Mouse (Mus musculus) bone marrow, adult 2 months (tissue): Measurements from ENCODE around the gene S1pr4. TPM values are rescaled to one million over a fixed set of nuclear protein-coding genes. Genes with fewer than 3 reads are reported as not detected.
A peak's percentile ranks its signal among the peaks of the same experiment; 100 is the strongest.

Experiments used
- H3K27ac ChIP-seq: fragments of 200-500 bp; 2 replicates; pipeline ENCODE4 v1.5.1; 2012; ENCODE audit warnings: low read depth, mild to moderate bottlenecking, control low read depth, inconsistent platforms, low read length; ENCODE audit not compliant: control insufficient read depth, poor library complexity, insufficient read depth
- H3K4me1 ChIP-seq: fragments of 200-500 bp; 2 replicates; pipeline ENCODE4 v1.6.1; 2011; ENCODE audit warnings: low read length; ENCODE audit not compliant: control insufficient read depth, insufficient read depth
- H3K4me3 ChIP-seq: fragments of 200-500 bp; replicated peaks from 2 replicates; pipeline ENCODE3; 2011; ENCODE audit warnings: mild to moderate bottlenecking, low read depth, low read length, control low read depth; ENCODE audit not compliant: control insufficient read depth
- CTCF ChIP-seq: fragments of 200-500 bp; IDR thresholded peaks from 2 replicates; pipeline ENCODE4 v1.5.1; 2011; ENCODE audit warnings: low read length, control low read depth; ENCODE audit not compliant: control insufficient read depth, insufficient read depth
- POLR2A ChIP-seq: fragments of 200-500 bp; IDR thresholded peaks from 2 replicates; pipeline ENCODE4 v1.6.1; 2011; ENCODE audit warnings: low read depth, mild to moderate bottlenecking, control low read depth, low read length, borderline replicate concordance; ENCODE audit not compliant: control insufficient read depth
- WGBS: fragments of 180-500 bp; shearing (Covaris S2); methylation state at CpG from one replicate; pipeline ENCODE4 v1.1.7; 2018; 5-methylcytosine and 5-hydroxymethylcytosine counted together
- polyA plus RNA-seq: library from polyadenylated mRNA; stranded (reverse); fragments of >200 nt; gene quantifications from 2 replicates; pipeline ENCODE4 v1.2.4, GENCODE M21; 2011; ENCODE audit warnings: low replicate concordance; ENCODE audit not compliant: missing spikeins, insufficient read depth, insufficient read length

Gene S1pr4
- polyA plus RNA-seq, 1 experiment = 15.8 TPM

GRCm38 (mm10) chr10:81513798-81514197 lies 13.9 kb upstream of the S1pr4 start:
- Histone ChIP-seq H3K27ac (no peak overlapping the region), H3K4me1 (peaks cover 5% of the 10 kb centered on the region), H3K4me3 (no peak overlapping the region)
- TF ChIP-seq POLR2A = no peak
- no peak for TF ChIP-seq CTCF
- 90% methylated on average over 5 of the region's 5 CpGs for WGBS

DNA sequence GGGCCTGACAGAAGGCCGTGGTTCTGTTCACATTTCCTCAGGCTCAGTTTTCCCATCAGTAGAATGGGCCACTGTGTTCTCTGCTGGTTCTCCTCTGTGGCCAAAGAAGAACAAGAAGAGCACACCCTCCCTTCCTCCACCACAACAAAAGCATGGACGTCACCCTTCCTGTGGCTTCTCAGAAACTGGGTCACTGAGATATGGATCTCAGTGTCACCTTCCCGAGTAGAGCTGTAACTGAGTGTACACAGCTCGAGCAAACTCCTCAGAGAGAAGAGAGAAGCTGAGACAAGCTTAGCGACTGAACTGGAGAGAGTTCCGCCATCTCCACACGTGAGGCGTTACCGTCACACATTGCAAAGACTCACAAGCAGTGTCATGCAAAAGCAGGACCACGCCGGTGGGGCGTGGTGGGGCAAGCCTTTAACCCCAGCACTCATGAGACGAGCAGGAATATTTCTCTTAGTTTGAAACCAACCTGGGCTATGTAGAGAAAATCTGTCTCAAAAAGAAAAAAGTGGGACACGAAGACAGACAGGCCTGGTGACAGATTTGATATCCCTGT lies 10.4 kb upstream of the S1pr4 start:
- no peak for TF ChIP-seq CTCF
- TF ChIP-seq POLR2A = no peak
- Histone ChIP-seq H3K27ac (no peak overlapping the region), H3K4me3 (no peak overlapping the region), H3K4me1 (no peaks in the 10 kb centered on the region)
- 72% methylated on average over 14 of the region's 14 CpGs for WGBS

DNA sequence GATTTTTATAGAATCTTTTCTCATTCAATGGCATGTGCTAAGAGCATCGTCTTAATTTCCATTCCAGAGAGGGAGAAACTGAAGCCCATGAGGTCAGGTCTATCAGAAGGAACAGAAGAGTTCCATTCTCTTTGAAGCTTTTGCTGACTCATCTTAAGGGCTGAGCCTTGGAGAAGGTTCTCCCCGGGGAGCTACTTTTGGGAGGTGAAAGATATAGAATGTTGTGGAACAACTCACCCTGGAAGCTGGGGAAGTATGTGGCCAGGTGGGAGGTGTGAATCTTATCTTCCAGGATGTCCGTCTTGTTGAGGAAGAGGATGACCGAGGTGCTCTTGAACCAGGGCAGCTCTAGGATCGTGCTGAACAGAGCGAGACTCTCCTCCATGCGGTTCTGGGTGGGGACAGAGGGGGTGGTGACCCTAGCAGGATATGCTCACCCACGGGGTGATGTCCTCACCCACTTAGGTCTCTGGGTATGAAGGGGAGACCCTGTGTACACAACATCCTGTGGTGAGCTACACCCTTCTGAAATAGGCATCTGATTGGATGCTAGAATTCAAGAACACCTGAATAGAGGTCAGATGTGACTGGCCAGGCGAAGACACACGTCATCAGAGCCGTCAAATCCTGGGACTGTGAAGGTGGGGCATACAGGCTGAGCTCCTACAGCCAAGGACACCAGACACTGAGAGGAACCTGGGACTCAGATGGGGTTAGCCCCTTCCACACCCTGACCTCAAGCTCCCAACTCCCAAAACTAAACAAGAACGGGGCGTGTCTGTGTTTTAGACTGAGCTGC lies 8.0 kb upstream of the S1pr4 start:
- TF ChIP-seq CTCF (no peak), POLR2A (no peak)
- no peaks in the 10 kb centered on the region for H3K4me1 ChIP-seq
- H3K27ac ChIP-seq = no peak overlapping the region
- 79% methylated on average over 13 of the region's 13 CpGs for WGBS
- H3K4me3 ChIP-seq = no peak overlapping the region

GRCm38 (mm10) chr10:81507095-81507494 lies 7.2 kb upstream of the S1pr4 start:
- 79% methylated on average over 6 of the region's 6 CpGs for WGBS
- no peak overlapping the region for H3K27ac ChIP-seq
- TF ChIP-seq CTCF = no peak
- TF ChIP-seq POLR2A = no peak
- no peak overlapping the region for H3K4me3 ChIP-seq
- peaks cover 1% of the 10 kb centered on the region; the same call in 1 of the 2 replicates for H3K4me1 ChIP-seq

DNA sequence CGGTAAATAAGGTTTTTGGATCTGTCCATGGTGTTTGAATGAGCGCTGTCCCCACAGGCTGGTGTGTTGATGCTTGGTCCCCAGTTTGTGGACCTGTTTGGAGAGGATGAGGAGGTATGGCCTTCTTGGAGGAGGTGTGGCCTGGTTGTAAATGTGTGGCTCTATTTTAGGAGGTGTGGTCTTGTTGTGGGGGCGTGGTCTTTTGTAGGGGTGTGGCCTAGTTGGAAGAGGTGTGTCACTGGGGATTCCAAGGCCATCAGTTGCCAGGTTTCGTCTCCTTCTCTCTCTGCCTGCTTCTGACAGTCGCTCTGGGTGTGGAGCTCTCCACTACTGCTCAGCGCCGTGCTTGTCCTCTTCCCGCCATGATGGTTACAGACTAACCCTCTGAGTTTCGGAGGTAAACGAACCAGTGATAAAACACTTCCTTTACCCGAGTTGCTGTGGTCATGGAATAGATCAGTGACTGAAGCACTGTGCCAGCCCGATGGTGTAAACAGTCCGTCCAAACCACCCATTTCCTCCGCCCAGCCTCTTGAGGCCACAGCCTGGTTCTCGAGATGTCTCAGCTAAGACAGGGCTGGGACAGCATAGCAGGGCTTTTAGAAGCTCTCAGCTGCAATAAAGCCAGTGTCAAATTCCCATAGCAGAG lies 5.2 kb upstream of the S1pr4 start:
- TF ChIP-seq POLR2A (no peak), CTCF (no peak)
- 70% methylated on average over 15 of the region's 15 CpGs for WGBS
- no peak overlapping the region for H3K27ac ChIP-seq
- no peak overlapping the region for H3K4me3 ChIP-seq
- peaks cover 1% of the 10 kb centered on the region; the same call in 1 of the 2 replicates for H3K4me1 ChIP-seq

DNA sequence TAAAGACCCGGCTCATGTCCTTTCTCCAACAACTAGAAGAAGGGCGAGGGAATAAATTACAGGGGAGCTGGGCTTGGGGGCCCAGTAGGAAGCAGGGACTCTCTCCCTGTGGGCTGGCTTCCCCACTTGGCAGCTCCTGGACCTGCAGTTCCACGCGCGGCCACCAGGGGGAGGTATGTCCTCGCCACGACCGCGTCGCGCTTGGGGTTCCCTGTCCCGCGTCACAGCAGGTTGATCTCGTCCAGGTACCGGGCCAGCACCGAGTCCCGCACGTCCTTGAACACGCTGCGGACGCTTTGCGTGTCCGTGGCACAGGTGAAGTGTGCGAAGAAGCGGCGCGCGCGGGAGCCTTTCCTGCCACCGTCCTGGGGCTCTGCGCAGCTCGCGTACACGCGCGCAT lies 2.7 kb upstream of the S1pr4 start:
- WGBS = 23% methylated on average over 36 of the region's 36 CpGs
- H3K27ac ChIP-seq = no peak overlapping the region
- H3K4me3 ChIP-seq = peak overlapping the region; percentile 11
- peak; percentile 24; the same call in 1 of the 2 replicates for TF ChIP-seq POLR2A
- TF ChIP-seq CTCF = peak; percentile 97
- H3K4me1 ChIP-seq = peaks cover 1% of the 10 kb centered on the region; the same call in 1 of the 2 replicates

DNA sequence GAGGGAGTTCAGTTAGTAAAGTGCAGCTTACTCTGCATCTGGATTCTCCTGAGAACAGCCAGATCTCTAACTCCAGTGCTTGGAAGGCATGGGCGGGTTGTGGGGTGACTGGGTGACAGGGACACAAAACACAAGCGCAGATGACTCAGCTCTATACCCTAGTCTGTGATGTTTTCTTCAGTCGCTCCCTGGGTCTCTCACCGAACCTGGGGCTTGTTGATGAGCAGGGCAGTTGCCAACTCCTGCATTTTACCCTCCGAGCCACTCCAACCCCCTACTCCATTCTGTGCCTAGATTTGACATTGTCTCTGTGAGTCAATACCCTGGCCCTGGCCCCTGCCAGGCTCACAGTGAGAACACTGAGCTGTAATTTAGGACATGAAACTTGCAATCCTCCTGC lies 1.9 kb upstream of the S1pr4 start:
- WGBS = 81% methylated on average over 5 of the region's 5 CpGs
- peaks cover 1% of the 10 kb centered on the region; the same call in 1 of the 2 replicates for H3K4me1 ChIP-seq
- TF ChIP-seq CTCF (no peak), POLR2A (no peak)

GRCm38 (mm10) chr10:81499250-81499901 lies 556 bp downstream of the S1pr4 start:
- H3K4me1 ChIP-seq = peaks cover 1% of the 10 kb centered on the region; the same call in 1 of the 2 replicates
- no peak for TF ChIP-seq CTCF
- peak; percentile 96; the same call in 1 of the 2 replicates for TF ChIP-seq POLR2A
- H3K4me3 ChIP-seq = peak overlapping the region; percentile 78
- 2% methylated on average over 23 of the region's 23 CpGs for WGBS
- peak overlapping the region; percentile 90 for H3K27ac ChIP-seq

More for the DNA sequence above, 1.9 kb upstream of the S1pr4 start:
- Histone ChIP-seq H3K4me3 (no peak overlapping the region), H3K27ac (no peak overlapping the region)
